Mouse (Mus musculus) hindbrain, embryonic 14.5 days (tissue): ENCODE measurements around the gene Iqcj. TPM values are rescaled to one million over a fixed set of nuclear protein-coding genes. Genes with fewer than 3 reads are reported as not detected.
A peak's percentile ranks its signal among the peaks of the same experiment; 100 is the strongest.

ENCODE experiments used
- ATAC-seq: fragments of 200-750 bp; cut with Nextera tagmentation; 2 replicates; pipeline ENCODE4 v1.8.0; 2017; ENCODE audit warnings: moderate number of reproducible peaks, mild to moderate bottlenecking, moderate TSS enrichment, moderate library complexity; ENCODE audit not compliant: low FRiP score
- DNase-seq: peaks from one replicate; pipeline ENCODE4 v3.0.0-alpha.2; 2015; ENCODE audit warnings: low spot score
- H3K27ac ChIP-seq: fragments of 300-500 bp; sonication (generic); 2 replicates; pipeline ENCODE4 v1.5.1; 2014; ENCODE audit warnings: mild to moderate bottlenecking, moderate library complexity
- H3K27me3 ChIP-seq: fragments of 300-500 bp; sonication (generic); 2 replicates; pipeline ENCODE4 v1.6.1; 2014; ENCODE audit warnings: mild to moderate bottlenecking, low read length, mixed read lengths; ENCODE audit not compliant: control insufficient read depth, insufficient read depth
- H3K36me3 ChIP-seq: fragments of 300-500 bp; sonication (generic); replicated peaks from 2 replicates; pipeline ENCODE4 v1.6.1; 2014; ENCODE audit not compliant: control insufficient read depth, insufficient read depth
- H3K4me1 ChIP-seq: fragments of 300-500 bp; sonication (generic); replicated peaks from 2 replicates; pipeline ENCODE4 v1.6.1; 2014; ENCODE audit warnings: antibody characterized with exemption, low read length, mixed read lengths; ENCODE audit not compliant: control insufficient read depth, insufficient read depth
- H3K4me2 ChIP-seq: fragments of 300-500 bp; sonication (generic); replicated peaks from 2 replicates; pipeline ENCODE4 v1.6.1; 2014; ENCODE audit warnings: mild to moderate bottlenecking, moderate library complexity
- H3K4me3 ChIP-seq: fragments of 300-500 bp; sonication (generic); replicated peaks from 2 replicates; pipeline ENCODE4 v1.5.1; 2014; ENCODE audit warnings: mild to moderate bottlenecking, low read length
- H3K9ac ChIP-seq: fragments of 300-500 bp; sonication (generic); 2 replicates; pipeline ENCODE4 v1.6.1; 2014
- H3K9me3 ChIP-seq: fragments of 300-500 bp; sonication (generic); 2 replicates; pipeline ENCODE4 v1.6.1; 2016; ENCODE audit warnings: low read length; ENCODE audit not compliant: control insufficient read depth
- WGBS: fragments of 180-500 bp; shearing (Covaris S2); extraction: QIAGEN DNeasy Blood & Tissue Kit; methylation state at CpG from one replicate; pipeline ENCODE4 v1.1.7; 2014; 5-methylcytosine and 5-hydroxymethylcytosine counted together
- polyA plus RNA-seq: library from polyadenylated mRNA; unstranded; fragments of >200 nt; fragmentation: Nextera tagmentation; extraction: Ambion mirVana; gene quantifications from 2 replicates; pipeline ENCODE4 v1.2.1, GENCODE M21; 2014

Iqcj gene
- polyA plus RNA-seq, 1 experiment from 2014 or later, result 0.72 TPM

- Histone ChIP-seq H3K27me3 (no peaks in the 10 kb centered on the region), H3K4me3 (peak overlapping the region; percentile 26), H3K27ac (peak overlapping the region; percentile 81), H3K9ac (peak overlapping the region; percentile 55), H3K36me3 (no peaks in the 10 kb centered on the region), H3K4me2 (peak overlapping the region; percentile 48), H3K9me3 (no peaks in the 10 kb centered on the region), H3K4me1 (peaks cover 16% of the 10 kb centered on the region; the same call in 1 of the 2 replicates)
- DNase-seq (no peak), ATAC-seq (peak; percentile 48; the same call in 1 of the 2 replicates)
- WGBS, result 64% methylated on average over 10 of the region's 10 CpGs
Measured at GRCm38 (mm10) chr3:67892768-67893167, 748 bp downstream of the Iqcj start.

GRCm38 (mm10) chr3:67902517-67902916 lies 10.5 kb downstream of the Iqcj start:
- no peak overlapping the region for H3K9ac ChIP-seq
- H3K4me1 ChIP-seq, result no peaks in the 10 kb centered on the region
- WGBS, result 77% methylated on average over 4 of the region's 4 CpGs
- H3K4me2 ChIP-seq, result no peak overlapping the region
- DNase-seq (no peak), ATAC-seq (no peak)
- no peaks in the 10 kb centered on the region for H3K9me3 ChIP-seq
- H3K36me3 ChIP-seq, result no peaks in the 10 kb centered on the region
- no peaks in the 10 kb centered on the region for H3K27me3 ChIP-seq
- no peak overlapping the region for H3K27ac ChIP-seq
- no peak overlapping the region for H3K4me3 ChIP-seq

GRCm38 (mm10) chr3:67908586-67908985 lies 16.6 kb downstream of the Iqcj start:
- no peak for DNase-seq
- no peak for ATAC-seq
- no peak overlapping the region for H3K4me2 ChIP-seq
- no peaks in the 10 kb centered on the region for H3K9me3 ChIP-seq
- no peaks in the 10 kb centered on the region for H3K27me3 ChIP-seq
- H3K4me3 ChIP-seq, result no peak overlapping the region
- WGBS, result 82% methylated on average over 2 of the region's 2 CpGs
- no peaks in the 10 kb centered on the region for H3K36me3 ChIP-seq
- no peak overlapping the region for H3K27ac ChIP-seq
- H3K9ac ChIP-seq, result no peak overlapping the region
- H3K4me1 ChIP-seq, result no peaks in the 10 kb centered on the region

- Histone ChIP-seq H3K4me1 (no peaks in the 10 kb centered on the region), H3K27me3 (no peaks in the 10 kb centered on the region), H3K4me3 (no peak overlapping the region), H3K27ac (no peak overlapping the region), H3K9ac (no peak overlapping the region), H3K36me3 (no peaks in the 10 kb centered on the region), H3K4me2 (no peak overlapping the region), H3K9me3 (no peaks in the 10 kb centered on the region)
- 79% methylated on average over 3 of the region's 3 CpGs for WGBS
- ATAC-seq, result no peak
- no peak for DNase-seq
Measured at GRCm38 (mm10) chr3:67918098-67918497, 26.1 kb downstream of the Iqcj start.

DNA sequence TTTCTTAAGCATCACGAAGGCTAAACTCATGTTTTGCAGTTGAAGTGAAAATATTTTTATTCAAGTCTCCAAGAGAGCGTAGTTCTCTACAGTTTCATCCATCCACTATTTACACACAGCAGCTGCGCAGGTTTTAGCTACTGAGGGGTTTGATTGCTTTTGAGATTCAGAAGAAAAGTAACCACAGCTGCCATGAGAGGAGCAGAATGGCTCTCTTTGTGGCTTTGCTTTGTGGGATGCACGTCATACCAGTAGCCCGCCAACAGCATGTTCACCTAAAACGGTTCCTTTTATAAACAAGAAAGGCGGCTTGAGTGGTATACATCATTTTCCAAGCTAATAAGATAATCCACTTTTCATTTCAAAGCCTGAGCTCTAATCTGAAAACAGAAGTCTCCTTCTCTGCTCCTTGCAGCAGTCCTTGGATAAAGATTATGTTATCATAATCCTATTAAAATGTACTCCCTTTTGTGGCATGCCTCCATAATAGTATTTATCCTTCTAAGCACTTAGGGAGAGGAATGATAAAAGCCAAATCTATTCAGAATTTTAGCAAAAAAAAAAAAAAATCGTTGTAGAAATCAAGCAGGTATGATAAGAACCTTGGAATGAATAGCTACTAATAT lies 26.7 kb downstream of the Iqcj start:
- Histone ChIP-seq H3K9me3 (no peaks in the 10 kb centered on the region), H3K27ac (no peak overlapping the region), H3K36me3 (no peaks in the 10 kb centered on the region), H3K4me3 (no peak overlapping the region), H3K4me1 (no peaks in the 10 kb centered on the region), H3K4me2 (no peak overlapping the region), H3K9ac (no peak overlapping the region), H3K27me3 (no peaks in the 10 kb centered on the region)
- 73% methylated on average over 8 of the region's 8 CpGs for WGBS
- no peak for DNase-seq
- no peak for ATAC-seq

DNA sequence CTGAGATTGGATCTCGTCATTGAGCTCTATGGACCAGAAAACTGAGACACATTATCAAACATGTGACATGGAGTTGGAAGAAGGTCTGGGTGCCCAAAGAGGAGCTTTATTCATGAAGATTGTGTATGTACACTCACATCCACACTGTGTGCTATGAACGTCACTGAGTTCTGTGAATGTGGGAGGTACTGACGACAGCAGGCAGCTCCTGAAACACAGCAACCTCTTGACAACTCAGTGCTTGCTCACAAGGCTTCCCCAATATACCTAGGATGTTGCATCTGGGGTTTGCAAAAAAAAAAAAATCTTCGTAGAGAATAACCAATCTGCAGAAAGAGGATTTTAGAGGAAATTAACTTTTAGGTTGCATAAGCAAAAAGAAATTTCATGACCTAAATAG lies 31.1 kb downstream of the Iqcj start:
- WGBS, result 82% methylated on average over 4 of the region's 4 CpGs
- ATAC-seq (no peak), DNase-seq (no peak)
- Histone ChIP-seq H3K9me3 (no peaks in the 10 kb centered on the region), H3K27ac (no peak overlapping the region), H3K36me3 (no peaks in the 10 kb centered on the region), H3K4me1 (no peaks in the 10 kb centered on the region), H3K27me3 (no peaks in the 10 kb centered on the region), H3K4me3 (no peak overlapping the region), H3K4me2 (no peak overlapping the region), H3K9ac (no peak overlapping the region)

GRCm38 (mm10) chr3:67925453-67925852 lies 33.4 kb downstream of the Iqcj start:
- no peak overlapping the region for H3K4me2 ChIP-seq
- H3K27me3 ChIP-seq, result no peaks in the 10 kb centered on the region
- 0 out of 2 replicates have a peak, but pooled peaks cover under 1% of the 10 kb centered on the region for H3K4me1 ChIP-seq
- H3K4me3 ChIP-seq, result no peak overlapping the region
- DNase-seq (no peak), ATAC-seq (no peak)
- H3K9me3 ChIP-seq, result no peaks in the 10 kb centered on the region
- H3K36me3 ChIP-seq, result no peaks in the 10 kb centered on the region
- H3K9ac ChIP-seq, result no peak overlapping the region
- no peak overlapping the region for H3K27ac ChIP-seq
- 71% methylated on average over 2 of the region's 2 CpGs for WGBS

DNA sequence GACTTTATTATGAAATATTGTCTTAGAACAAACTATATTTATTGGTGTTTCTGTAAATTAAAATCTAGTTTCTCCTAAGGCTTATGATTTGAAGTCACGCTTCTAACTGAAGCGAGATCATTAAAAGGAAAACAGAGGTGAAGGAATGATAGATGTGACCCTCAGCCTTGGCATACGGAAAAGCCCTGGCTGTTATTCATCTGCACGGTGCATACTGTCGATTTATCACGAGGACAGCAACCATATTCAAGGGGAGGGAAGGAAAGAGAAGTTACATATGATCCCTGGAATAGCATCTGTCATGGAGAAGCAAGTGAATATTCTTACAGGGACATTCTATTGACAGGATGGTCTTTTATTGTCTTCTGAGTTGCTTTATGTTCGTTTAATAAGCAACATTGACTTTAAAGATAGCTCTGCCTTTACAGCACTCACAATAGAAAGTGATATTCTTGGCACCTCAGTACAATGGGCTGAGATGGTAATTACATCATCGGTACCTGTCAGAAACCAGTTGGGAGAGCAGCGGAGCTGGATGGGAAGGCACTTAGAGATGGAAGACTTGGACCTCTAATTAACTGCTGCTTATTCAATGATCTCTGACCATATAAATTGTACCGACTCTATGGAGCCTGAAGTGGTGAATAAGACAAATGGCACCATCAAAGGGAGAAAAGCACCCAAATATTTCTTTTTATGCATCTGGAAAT lies 38.6 kb downstream of the Iqcj start:
- H3K36me3 ChIP-seq, result no peaks in the 10 kb centered on the region
- DNase-seq, result no peak
- no peak for ATAC-seq
- no peaks in the 10 kb centered on the region for H3K9me3 ChIP-seq
- no peak overlapping the region; the same call in 1 of the 2 replicates for H3K27ac ChIP-seq
- no peak overlapping the region for H3K9ac ChIP-seq
- H3K27me3 ChIP-seq, result no peaks in the 10 kb centered on the region
- no peak overlapping the region for H3K4me3 ChIP-seq
- whole genome bisulfite sequencing, result 65% methylated on average over 10 of the region's 10 CpGs
- H3K4me2 ChIP-seq, result no peak overlapping the region
- 0 out of 2 replicates have a peak, but pooled peaks cover 8% of the 10 kb centered on the region for H3K4me1 ChIP-seq

DNA sequence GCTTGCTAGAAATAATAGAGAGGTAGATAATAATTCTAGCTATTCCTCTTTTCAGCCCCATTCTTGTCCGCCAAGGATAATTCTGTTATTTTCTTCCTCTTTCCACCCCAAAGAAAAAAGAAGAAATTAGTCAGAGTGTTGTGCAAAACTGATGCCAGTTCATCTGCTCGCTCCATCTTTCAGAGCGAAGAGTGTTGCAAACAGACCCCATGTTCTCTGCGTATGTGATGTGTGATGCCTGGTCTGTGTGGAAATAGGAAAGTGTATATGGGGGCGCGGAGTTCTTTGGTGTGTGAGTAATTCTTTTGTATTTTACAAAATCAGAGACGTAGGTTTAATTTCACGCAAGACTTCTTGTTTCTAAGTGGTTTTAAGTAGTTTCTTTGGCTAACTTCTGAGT lies 39.2 kb downstream of the Iqcj start:
- no peaks in the 10 kb centered on the region for H3K9me3 ChIP-seq
- no peaks in the 10 kb centered on the region for H3K27me3 ChIP-seq
- 0 out of 2 replicates have a peak, but pooled peaks cover 8% of the 10 kb centered on the region for H3K4me1 ChIP-seq
- no peak overlapping the region for H3K27ac ChIP-seq
- 81% methylated on average over 8 of the region's 8 CpGs for WGBS
- H3K4me2 ChIP-seq, result no peak overlapping the region
- H3K36me3 ChIP-seq, result no peaks in the 10 kb centered on the region
- no peak overlapping the region for H3K4me3 ChIP-seq
- no peak for ATAC-seq
- H3K9ac ChIP-seq, result no peak overlapping the region
- no peak for DNase-seq
